Mouse (Mus musculus): Measurements from ENCODE around the gene Car5b. TPM values are rescaled to one million over a fixed set of nuclear protein-coding genes. Genes with fewer than 3 reads are reported as not detected.

The Car5b gene
- polyA plus RNA-seq (2012): 0.03 TPM in 2 replicates

DNA sequence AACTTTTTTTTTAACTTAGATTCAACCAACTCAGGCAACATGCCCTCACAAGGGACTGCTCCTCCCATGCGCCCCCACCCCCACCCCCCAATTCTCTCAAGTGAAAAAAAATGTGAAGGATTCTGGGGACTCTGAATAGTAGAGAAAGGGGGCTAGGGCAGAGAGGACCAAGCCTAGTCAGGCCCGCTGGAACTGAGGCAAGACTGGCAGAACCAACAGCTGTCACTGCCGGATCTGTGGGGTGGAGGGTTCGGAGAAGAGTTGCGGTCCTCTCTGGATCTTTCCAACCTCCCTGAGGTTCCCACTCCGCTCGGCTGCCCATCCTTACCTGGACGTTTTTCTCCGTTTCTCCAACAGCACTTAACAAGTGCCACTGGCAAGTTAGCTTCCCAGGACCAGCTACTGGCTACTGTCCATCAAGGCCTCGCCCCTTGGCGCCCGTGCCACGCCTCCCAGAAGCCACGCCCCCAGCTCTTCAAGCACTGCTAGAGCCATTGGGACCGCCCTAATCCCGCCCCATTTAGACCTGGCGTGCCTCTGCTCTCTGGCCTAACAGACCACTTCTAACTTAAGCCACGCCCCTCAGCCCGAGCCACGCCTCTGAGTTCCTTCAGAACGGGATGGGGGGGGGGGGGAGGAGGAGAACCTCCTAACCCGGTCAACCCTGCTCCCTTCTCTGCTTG lies at the start of gene Car5b:
Car5b (minus strand) TSS at position 391 of the 683 bp plus-strand sequence.
- TF ChIP-seq GATA1 (IDR thresholded peaks at IDR 0.05; ENCODE audit: low read length): no peak

DNA sequence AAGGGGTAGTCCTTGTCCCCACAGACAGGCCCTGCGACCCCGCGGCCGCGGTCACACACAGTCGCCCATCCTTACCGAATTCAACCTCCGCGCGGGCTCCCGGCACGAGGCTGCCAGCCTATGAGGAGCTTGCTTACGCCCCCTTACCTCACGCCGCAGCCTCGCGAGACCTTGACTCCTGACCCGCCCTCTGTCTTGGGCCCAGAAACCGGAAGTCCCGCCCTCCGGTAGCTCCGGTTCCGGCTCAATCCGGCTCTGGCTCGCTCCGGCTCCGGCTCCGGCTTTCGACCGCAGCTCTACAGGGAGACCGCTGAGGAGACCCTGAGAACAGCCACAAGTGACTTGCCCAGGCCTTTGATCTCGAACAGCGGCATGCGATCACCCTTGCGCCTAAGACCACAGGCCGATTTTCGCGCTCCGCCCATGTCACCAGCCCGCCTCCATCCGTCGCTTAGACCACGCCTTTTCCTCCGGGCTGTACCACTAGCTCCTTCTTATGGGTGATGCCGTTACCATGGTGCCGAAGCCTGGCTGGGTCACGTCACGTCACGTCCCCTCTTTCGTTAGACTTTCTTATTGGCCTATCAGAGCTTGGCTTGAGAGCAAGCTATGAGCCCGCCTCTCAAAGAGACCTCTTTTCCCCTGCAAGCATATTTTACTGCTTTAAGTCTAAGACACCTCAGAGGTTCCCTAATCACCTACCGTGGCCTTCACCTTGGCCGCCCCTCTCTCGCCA lies 48.4 kb upstream of the Car5b start, which contains the start of gene Siah1b:
Siah1b (minus strand) TSS at position 454 of the 736 bp plus-strand sequence.
- no peak for TF ChIP-seq GATA1 (IDR thresholded peaks at IDR 0.05; ENCODE audit: low read length)

DNA sequence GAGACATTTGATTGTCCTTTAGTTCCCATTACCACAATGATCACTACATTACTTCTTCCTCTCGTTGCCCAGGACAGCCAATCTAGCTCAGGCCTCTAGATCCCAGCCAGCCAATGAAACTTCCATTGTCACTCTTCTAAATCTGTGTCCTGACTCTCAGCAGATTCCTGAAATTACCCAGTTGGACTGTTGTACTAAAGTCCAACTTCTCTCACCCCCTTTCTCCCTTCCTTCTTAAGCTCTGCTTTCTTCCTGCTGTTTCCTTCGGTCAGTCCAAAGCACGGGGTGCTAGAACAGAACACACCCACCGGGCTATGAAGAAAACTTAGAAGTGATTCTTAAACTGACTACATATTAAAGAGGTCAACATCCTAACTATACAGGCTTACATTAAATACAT lies 41.2 kb upstream of the Car5b start:
- no peak for TF ChIP-seq GATA1 (IDR thresholded peaks at IDR 0.05; ENCODE audit: low read length)

DNA sequence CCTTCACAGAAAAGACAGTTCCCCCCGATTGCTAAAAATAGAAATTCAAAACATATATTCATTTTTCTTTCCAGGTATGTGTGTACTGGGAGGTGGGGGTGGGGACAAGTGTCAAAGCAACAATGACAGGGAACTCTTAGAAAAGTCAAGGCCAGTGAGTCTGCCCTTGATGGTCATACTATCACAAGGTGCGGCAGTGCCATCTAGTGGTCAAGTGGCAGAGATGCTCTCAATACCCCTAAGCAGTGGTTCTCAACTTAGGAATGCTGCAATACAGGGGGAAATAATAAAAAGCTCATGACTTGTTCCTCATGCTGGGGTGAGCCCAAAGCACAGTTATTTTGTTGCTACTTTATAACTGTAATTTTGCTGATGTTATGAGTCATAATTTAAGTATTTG lies 38.4 kb upstream of the Car5b start:
- TF ChIP-seq GATA1 (IDR thresholded peaks at IDR 0.05; ENCODE audit: low read length): no peak

DNA sequence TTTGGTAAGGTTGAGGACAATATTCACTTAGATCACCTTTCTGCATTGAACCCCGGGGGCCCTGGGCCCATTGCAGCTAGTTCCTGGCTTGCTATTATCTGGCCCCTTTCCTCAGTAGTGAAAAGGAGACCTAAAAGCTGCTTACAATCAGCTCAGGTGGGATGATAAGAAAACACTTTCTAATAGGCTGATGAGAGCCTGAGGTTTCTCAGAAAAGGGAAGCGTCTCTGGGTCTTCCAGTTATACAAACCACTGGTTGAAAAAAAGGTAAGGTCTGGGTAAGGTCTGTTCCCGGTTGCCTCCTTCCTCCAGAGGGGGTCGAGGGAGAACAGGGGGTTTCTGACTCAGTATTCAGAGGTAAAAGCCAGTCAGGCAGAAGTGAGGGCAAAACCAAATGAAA lies 31.3 kb upstream of the Car5b start:
- no peak for TF ChIP-seq GATA1 (IDR thresholded peaks at IDR 0.05; ENCODE audit: low read length)

DNA sequence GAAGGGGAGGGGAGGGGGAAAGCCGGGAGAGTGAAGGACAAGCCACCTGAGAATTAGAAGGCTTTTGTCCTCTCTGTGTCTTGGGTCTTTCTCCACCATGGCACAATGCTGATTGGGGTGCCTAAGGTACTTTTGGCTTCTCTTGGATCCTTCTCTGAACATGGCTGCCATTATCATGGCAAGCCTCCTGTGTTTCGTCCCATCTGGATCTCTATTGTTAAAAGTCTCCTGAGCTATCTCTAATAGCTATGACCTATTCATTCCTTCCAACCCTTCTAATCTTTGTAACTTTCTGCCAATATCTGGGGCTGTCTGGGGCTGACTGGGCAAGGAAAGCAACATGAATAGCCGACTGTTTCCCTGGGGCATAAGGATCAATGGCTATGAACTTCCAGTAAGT lies 30.7 kb upstream of the Car5b start:
- no peak for TF ChIP-seq GATA1 (IDR thresholded peaks at IDR 0.05; ENCODE audit: low read length)

DNA sequence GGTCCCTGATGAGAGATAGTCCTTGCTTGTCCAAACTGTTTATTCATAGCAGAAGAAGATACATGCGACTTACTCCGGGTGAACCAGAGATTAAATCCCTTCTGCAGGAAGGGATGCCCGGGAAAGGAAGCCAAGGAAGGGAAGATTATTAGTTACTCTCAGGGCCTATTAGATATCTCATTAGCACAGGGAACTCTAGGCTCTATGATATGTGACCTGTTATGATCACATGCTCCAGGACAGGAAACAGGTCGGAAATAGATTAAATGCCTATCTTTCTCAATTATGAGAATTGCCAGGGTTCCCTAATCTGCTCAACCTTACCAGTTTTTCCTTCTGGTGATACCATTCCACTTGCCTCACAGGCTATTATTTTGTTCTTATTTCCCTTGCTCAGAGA lies 27.9 kb upstream of the Car5b start:
- peak; percentile 69 for TF ChIP-seq GATA1 (IDR thresholded peaks at IDR 0.05; ENCODE audit: low read length)

DNA sequence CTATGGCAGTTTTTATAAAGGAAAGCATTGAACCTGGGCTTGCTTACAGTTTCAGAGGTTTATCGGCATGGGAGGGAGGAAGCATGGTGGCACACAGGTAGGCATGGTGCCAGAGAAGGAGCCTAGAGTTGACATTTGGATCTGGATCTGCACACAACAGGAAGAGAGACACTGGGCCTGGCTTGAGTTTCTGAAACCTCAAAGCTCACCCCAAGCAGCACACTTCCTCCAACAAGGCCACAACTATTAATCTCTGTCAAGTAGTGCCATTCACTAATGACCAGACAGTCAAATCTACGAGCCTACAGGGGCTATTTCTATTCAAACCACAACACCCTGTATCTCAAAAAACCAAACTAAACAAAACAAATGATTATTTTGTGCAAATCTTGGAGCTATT lies 18.9 kb upstream of the Car5b start:
- TF ChIP-seq GATA1 (IDR thresholded peaks at IDR 0.05; ENCODE audit: low read length): no peak

DNA sequence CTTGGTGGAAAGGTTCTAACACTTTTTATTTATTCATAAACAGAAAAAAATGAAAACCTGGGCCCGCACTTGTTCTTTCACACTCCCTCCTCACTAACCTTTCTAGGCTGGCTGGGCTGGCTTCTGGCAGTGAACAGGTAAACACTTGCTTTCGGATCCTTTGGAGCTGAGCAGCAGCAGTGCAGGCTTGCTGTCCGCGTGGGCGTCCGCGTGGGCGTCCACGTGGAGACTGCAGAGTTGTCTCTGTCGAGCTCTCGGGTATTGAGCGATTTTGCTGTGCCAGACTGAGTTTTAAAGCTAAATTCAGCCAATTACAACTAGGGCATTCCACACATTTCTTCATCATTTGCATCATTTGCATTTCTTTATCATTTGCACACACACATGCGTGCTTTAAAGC lies 14.3 kb upstream of the Car5b start:
- no peak for TF ChIP-seq GATA1 (IDR thresholded peaks at IDR 0.05; ENCODE audit: low read length)

DNA sequence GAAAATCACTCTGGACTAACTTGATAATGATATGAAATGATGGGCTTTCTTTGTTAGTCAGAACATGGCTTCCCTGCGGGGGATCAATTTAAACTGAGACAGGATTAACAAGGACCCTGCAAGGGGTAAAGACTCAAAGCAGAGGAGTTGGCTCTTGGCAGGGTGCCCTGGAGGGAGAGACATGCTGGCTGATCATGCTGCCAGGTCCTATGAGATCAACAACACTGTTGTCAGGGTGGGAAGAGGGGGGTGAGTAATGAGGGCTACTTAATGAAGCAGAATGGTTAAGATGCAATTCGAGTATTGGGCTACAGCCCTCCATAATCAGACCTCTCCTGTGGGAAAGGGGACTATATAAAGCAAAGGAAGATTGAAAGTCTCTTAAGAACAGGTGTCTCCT lies 11.1 kb upstream of the Car5b start:
- TF ChIP-seq GATA1 (IDR thresholded peaks at IDR 0.05; ENCODE audit: low read length): no peak

DNA sequence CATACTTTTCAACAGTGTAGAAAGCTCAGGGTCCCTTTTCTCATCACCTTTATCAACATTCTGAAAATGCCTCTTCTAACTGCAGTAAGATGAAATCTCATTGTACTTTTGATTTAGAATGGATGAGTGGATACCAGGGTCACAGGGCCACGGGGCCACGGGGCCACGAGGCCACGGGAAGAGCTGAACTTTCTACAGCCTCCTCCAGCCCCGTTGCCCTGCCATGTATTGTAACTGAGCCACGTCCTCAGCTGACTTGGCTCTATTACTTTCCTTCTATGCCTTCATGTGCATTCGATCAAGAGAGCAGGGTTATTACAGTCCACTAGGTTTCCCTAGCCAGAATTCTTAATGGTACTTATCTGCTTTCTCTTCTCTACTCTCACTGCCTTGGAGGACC lies 8.1 kb upstream of the Car5b start:
- TF ChIP-seq GATA1 (IDR thresholded peaks at IDR 0.05; ENCODE audit: low read length): no peak

DNA sequence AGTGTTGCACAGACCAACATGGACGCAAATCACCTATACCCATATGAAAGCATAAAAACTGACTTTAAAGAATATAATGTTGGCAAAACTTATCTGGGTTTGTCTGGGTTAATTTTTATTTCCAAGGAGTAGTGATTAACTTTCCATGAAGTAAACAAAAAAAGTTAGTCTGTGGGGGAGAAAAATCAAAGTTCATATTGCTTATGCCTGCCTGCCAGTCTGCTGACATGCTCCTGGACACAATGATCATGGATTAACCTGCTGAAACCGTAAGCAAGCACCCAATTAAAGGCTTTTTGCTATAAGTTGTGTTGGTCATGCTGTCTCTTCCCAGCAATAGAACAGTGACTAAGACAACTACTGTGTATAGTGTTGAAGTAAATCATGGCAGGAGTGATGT lies 7.6 kb upstream of the Car5b start:
- no peak for TF ChIP-seq GATA1 (IDR thresholded peaks at IDR 0.05; ENCODE audit: low read length)

DNA sequence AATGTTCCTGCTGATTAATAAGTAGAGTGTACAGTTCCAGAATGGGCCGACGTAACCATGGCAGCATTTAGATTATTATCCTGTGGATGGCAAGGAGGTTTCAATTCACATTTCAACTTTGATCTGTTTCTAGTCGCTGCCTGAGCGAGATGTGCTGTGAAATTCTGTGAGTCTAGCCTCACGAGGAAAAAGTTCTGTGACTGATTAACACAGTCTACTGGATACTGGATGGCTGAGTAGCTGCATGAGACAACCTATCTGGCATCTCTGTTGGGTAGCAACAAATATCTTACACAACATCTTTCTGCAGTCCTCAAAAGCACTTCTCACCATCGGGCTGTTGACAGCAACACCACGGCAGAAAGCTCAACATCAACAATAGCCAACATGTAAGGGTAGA lies 4.7 kb upstream of the Car5b start:
- no peak for TF ChIP-seq GATA1 (IDR thresholded peaks at IDR 0.05; ENCODE audit: low read length)

DNA sequence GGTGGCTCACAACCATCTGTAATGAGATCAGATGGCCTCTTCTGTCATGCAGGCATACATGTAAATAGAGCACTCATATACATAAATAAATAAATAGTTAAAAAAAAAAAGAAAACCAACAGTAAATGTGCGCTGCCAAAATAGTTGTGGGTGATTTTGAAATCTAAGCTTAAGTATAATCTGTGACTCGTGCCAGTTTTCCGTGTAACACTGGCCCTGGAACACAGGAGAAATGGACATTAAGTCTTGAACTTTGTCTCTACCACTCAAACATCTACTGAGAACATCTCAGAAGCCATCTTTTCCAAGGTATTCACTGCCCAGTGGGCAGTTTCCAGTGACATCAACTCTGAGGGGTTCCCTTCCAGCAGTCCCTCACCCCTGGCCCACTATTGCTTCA lies 12.2 kb downstream of the Car5b start:
- TF ChIP-seq GATA1 (IDR thresholded peaks at IDR 0.05; ENCODE audit: low read length): no peak

DNA sequence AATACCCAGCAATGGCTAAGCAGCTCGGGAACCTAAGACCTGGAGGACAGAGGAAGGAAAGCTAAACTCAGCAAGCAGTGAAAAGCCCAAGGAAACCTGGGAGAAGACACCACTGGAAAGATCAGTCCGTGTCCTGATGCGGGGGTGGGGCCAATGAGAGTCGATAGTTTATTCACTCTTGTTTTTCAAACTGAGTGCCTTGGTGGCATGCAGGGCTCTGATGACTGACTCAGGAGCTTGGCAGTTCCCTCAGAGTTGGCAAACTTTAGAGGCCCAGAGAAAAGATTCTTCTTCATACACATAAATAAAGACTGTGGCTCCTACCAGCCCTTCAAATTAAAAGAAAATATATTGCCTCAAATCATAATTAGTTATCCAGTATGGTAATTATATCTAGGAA lies 12.8 kb downstream of the Car5b start:
- TF ChIP-seq GATA1 (IDR thresholded peaks at IDR 0.05; ENCODE audit: low read length): no peak

DNA sequence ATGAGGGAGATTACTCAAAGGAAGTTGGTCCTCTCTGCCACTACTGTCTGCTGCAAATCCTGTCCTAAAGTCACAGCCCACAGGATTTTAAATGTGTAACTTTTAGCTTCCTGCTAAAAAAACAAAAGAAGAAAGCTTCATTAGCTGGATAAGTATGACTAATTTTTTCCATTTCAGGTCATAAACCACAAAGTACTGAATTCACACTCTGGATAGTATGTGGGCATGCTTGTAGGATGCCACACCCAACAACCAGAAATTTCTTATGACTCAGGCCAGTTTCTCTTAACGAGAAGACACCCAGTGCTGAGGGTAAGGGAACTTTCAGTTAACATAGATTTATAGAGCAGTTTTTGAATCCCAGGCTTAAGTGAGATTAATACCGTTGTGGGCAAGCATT lies 14.5 kb downstream of the Car5b start:
- TF ChIP-seq GATA1 (IDR thresholded peaks at IDR 0.05; ENCODE audit: low read length): no peak

DNA sequence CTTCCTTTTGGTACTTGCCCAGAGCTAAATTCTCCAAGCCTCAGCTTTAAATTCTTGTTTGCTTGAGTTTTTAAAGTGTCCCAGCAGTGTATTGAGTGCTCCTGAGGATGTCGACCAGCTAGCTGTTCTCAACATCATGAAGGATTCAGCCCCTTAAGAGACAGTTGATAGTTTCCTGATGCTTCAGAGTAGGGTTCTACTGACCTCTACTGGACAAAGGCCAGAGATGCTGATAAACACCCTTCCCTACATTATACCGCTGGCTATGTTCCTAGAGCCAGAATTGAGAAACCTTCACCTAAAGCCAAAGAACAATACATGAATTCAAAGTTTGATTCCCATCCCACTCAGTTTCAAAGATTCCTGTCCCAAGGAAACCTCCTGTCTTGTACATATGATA lies 23.0 kb downstream of the Car5b start:
- no peak for TF ChIP-seq GATA1 (IDR thresholded peaks at IDR 0.05; ENCODE audit: low read length)

Data from G1E-ER4 (cell line).